Mouse (Mus musculus) layer of hippocampus, postnatal 25 days (tissue): ENCODE results near the gene Slc35b4. TPM values are rescaled to one million over a fixed set of nuclear protein-coding genes. Genes with fewer than 3 reads are reported as not detected.

Experiments used
- DNase-seq, 2 experiments: peaks; one replicate each; pipeline ENCODE4 v3.0.0; 2022; ENCODE audit warnings: mixed read lengths in 2 of 2, low spot score in 1 of 2; ENCODE audit errors: extremely low spot score in 1 of 2
- total RNA-seq, 2 experiments: library from RNA; stranded (reverse); gene quantifications; 2 replicates each; pipeline ENCODE4 v1.2.3; 2021

The Slc35b4 gene
- total RNA-seq, 2 experiments from 2014 or later = 55.2 to 58.2 TPM

- no peak for DNase-seq
Observed at GRCm38 (mm10) chr6:34171748-34172457, 5.0 kb downstream of the Slc35b4 start.

- DNase-seq = no peak
Observed at GRCm38 (mm10) chr6:34170844-34171494, 5.9 kb downstream of the Slc35b4 start.

GRCm38 (mm10) chr6:34168834-34169233, 8.1 kb downstream of the Slc35b4 start:
- no peak for DNase-seq

- no peak for DNase-seq
Observed at GRCm38 (mm10) chr6:34163014-34163413, 13.9 kb downstream of the Slc35b4 start.

- DNase-seq = no peak
Observed at GRCm38 (mm10) chr6:34162607-34163006, 14.3 kb downstream of the Slc35b4 start.

- no peak for DNase-seq
Observed at GRCm38 (mm10) chr6:34161511-34161910, 15.4 kb downstream of the Slc35b4 start.

- no peak for DNase-seq
Observed at GRCm38 (mm10) chr6:34160816-34161310, 16.0 kb downstream of the Slc35b4 start.

- no peak for DNase-seq
Observed at GRCm38 (mm10) chr6:34159998-34160815, 16.7 kb downstream of the Slc35b4 start.

GRCm38 (mm10) chr6:34156841-34157748, 19.8 kb downstream of the Slc35b4 start:
- DNase-seq = no peak

GRCm38 (mm10) chr6:34156057-34156456, 20.9 kb downstream of the Slc35b4 start:
- no peak for DNase-seq

- DNase-seq = no peak
Observed at GRCm38 (mm10) chr6:34155137-34155804, 21.6 kb downstream of the Slc35b4 start.

GRCm38 (mm10) chr6:34154202-34154601, 22.7 kb downstream of the Slc35b4 start:
- no peak for DNase-seq

GRCm38 (mm10) chr6:34153069-34154052, 23.6 kb downstream of the Slc35b4 start:
- no peak for DNase-seq

GRCm38 (mm10) chr6:34149821-34150220, 27.1 kb downstream of the Slc35b4 start:
- DNase-seq = no peak

GRCm38 (mm10) chr6:34149066-34149465, 27.8 kb downstream of the Slc35b4 start:
- no peak for DNase-seq

GRCm38 (mm10) chr6:34148639-34149038, 28.3 kb downstream of the Slc35b4 start:
- no peak for DNase-seq

- DNase-seq = no peak
Observed at GRCm38 (mm10) chr6:34148021-34148420, 28.9 kb downstream of the Slc35b4 start.

- DNase-seq = no peak
Observed at GRCm38 (mm10) chr6:34146042-34146441, 30.9 kb downstream of the Slc35b4 start.
